ENCODE assay signal across 8 mouse cellular contexts in the genomic region with DNA sequence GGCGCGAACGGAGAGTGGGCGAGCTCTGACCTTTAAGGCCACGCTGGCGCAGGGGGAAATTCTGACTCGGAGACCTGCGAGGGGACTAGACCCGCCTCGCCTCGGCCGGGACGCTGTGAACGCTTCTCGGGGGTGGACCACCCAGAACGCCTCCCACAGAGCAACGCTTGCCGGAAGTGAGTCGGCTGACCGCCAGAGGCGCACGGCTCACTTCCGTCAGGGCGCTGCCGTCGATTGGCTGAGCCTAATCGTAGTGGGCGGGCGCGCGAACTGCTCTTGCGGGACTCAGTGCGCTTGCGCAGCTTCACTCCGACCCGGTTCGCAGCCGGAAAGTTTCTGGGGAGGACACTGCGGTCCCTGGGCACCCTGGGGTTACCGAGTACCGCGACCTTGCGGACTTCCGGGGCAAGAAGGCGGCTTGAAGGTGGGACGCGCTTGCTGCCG. TPM values are rescaled to one million over a fixed set of nuclear protein-coding genes. Genes with fewer than 3 reads are reported as not detected.
DNase-seq lines count a peak whose midpoint lies in the region; ATAC-seq and TF ChIP-seq lines count a peak whose summit lies in the region.

A gene (minus strand): TSS at position 148 of the 444 bp plus-strand sequence.
A gene (plus strand): TSS at position 273 of the 444 bp plus-strand sequence.

- H3K4me1 ChIP-seq in forebrain, embryonic 11.5 days (replicated peaks; ENCODE audit: control insufficient read depth, insufficient read depth, low read length), result peaks cover 5% of the 10 kb centered on the region
- peaks cover 7% of the 10 kb centered on the region for H3K4me1 ChIP-seq in heart, postnatal 0 days (ENCODE audit: control insufficient read depth, insufficient read depth)
- peaks cover 25% of the 10 kb centered on the region for H3K4me1 ChIP-seq in liver, embryonic 16.5 days (ENCODE audit: control insufficient read depth, low read depth, low read length)
- peaks cover 25% of the 10 kb centered on the region for H3K4me1 ChIP-seq in neural tube, embryonic 13.5 days (replicated peaks)
- H3K4me1 ChIP-seq in testis, adult 2 months (ENCODE audit: control insufficient read depth, insufficient read depth, low read length), result peaks cover 4% of the 10 kb centered on the region

- H3K9me3 ChIP-seq in forebrain, embryonic 11.5 days (ENCODE audit: control insufficient read depth, low read length), result no peaks in the 10 kb centered on the region
- no peaks in the 10 kb centered on the region for H3K9me3 ChIP-seq in heart, postnatal 0 days (replicated peaks; ENCODE audit: control insufficient read depth, low read length)
- H3K9me3 ChIP-seq in liver, embryonic 16.5 days (replicated peaks; ENCODE audit: control insufficient read depth, low read length), result no peaks in the 10 kb centered on the region
- H3K9me3 ChIP-seq in neural tube, embryonic 13.5 days, result no peaks in the 10 kb centered on the region

- TF ChIP-seq EP300 in heart, postnatal 0 days (IDR thresholded peaks at IDR 0.05; ENCODE audit: low read depth), result no peak

- peak within 1 kb of the TSS; percentile 64; the same call in 1 of the 2 replicates for H3K27ac ChIP-seq in forebrain, embryonic 11.5 days (ENCODE audit: low read depth, low read length)
- peak within 1 kb of the TSS; percentile 92 for H3K27ac ChIP-seq in heart, postnatal 0 days (ENCODE audit: low read depth)
- peak within 1 kb of the TSS; percentile 89 for H3K27ac ChIP-seq in liver, embryonic 16.5 days (ENCODE audit: low read length)
- H3K27ac ChIP-seq in neural tube, embryonic 13.5 days (replicated peaks), result peak within 1 kb of the TSS; percentile 81
- H3K27ac ChIP-seq in testis, adult 2 months (ENCODE audit: control insufficient read depth, insufficient read depth, low read depth, low read length), result peak within 1 kb of the TSS; percentile 95

- peak; percentile 90 to 91 for DNase-seq in CD8-positive naive resting alpha-beta T cell, adult 2 months (ENCODE audit: low read depth in 2 of 2, low spot score in 2 of 2)
- peak; percentile 91 for DNase-seq in c-Kit-positive CD71-negative TER-119-negative erythroid progenitor cells, embryonic 14.5 days (ENCODE audit: low read depth)
- peak; percentile 98 for DNase-seq in forebrain, embryonic 11.5 days (ENCODE audit: low spot score)
- DNase-seq in heart, postnatal 0 days (ENCODE audit: low spot score), result peak; percentile 98
- DNase-seq in kidney, postnatal 4 days, result peak; percentile 97 to 99

- peak within 1 kb of the TSS; percentile 82 for H3K9ac ChIP-seq in forebrain, embryonic 11.5 days (ENCODE audit: low read length)
- H3K9ac ChIP-seq in heart, postnatal 0 days (replicated peaks; ENCODE audit: low read depth, low read length), result peak within 1 kb of the TSS; percentile 75
- peak within 1 kb of the TSS; percentile 85 for H3K9ac ChIP-seq in liver, embryonic 16.5 days (ENCODE audit: low read depth, low read length)
- H3K9ac ChIP-seq in neural tube, embryonic 13.5 days, result peak within 1 kb of the TSS; percentile 84

- peak; percentile 98 for TF ChIP-seq POLR2A in testis, adult 2 months (IDR thresholded peaks at IDR 0.05; ENCODE audit: control insufficient read depth, low read depth, low read length)

- peak within 1 kb of the TSS; percentile 61 for H3K4me3 ChIP-seq in forebrain, embryonic 11.5 days (ENCODE audit: low read depth, low read length)
- H3K4me3 ChIP-seq in heart, postnatal 0 days (ENCODE audit: low read depth, low read length), result peak within 1 kb of the TSS; percentile 69
- H3K4me3 ChIP-seq in liver, embryonic 16.5 days (ENCODE audit: low read depth, low read length), result peak within 1 kb of the TSS; percentile 75
- H3K4me3 ChIP-seq in neural tube, embryonic 13.5 days, result peak within 1 kb of the TSS; percentile 55
- peak within 1 kb of the TSS; percentile 98 for H3K4me3 ChIP-seq in testis, adult 2 months (ENCODE audit: control insufficient read depth, low read depth, low read length)

- H3K27me3 ChIP-seq in forebrain, embryonic 11.5 days (ENCODE audit: control insufficient read depth, insufficient read depth, low read length), result no peaks in the 10 kb centered on the region
- no peaks in the 10 kb centered on the region for H3K27me3 ChIP-seq in heart, postnatal 0 days (ENCODE audit: control insufficient read depth, insufficient read depth, low read length)
- no peaks in the 10 kb centered on the region for H3K27me3 ChIP-seq in liver, embryonic 16.5 days (ENCODE audit: control insufficient read depth, insufficient read depth, low read depth, low read length)
- no peaks in the 10 kb centered on the region for H3K27me3 ChIP-seq in neural tube, embryonic 13.5 days
- no peaks in the 10 kb centered on the region for H3K27me3 ChIP-seq in testis, adult 2 months (ENCODE audit: control insufficient read depth, insufficient read depth, low read length)

- TF ChIP-seq CTCF in heart, postnatal 0 days (IDR thresholded peaks at IDR 0.05; ENCODE audit: low read depth), result peak; percentile 68
- peak; percentile 43; the same call in 1 of the 2 replicates for TF ChIP-seq CTCF in testis, adult 2 months (IDR thresholded peaks at IDR 0.05; ENCODE audit: control insufficient read depth, insufficient read depth, insufficient replicate concordance, low read depth, low read length)

- under 1% methylated on average over 48 of the region's 48 CpGs for WGBS in forebrain, embryonic 11.5 days
- under 1% methylated on average over 48 of the region's 48 CpGs for WGBS in heart, postnatal 0 days
- under 1% methylated on average over 48 of the region's 48 CpGs for WGBS in liver, embryonic 16.5 days (ENCODE audit: insufficient replicate concordance)
- WGBS in neural tube, embryonic 13.5 days, result under 1% methylated on average over 48 of the region's 48 CpGs

- peak within 1 kb of the TSS; percentile 70 for H3K4me2 ChIP-seq in forebrain, embryonic 11.5 days (ENCODE audit: low read depth, low read length, severe bottlenecking)
- peak within 1 kb of the TSS; percentile 74 for H3K4me2 ChIP-seq in heart, postnatal 0 days (ENCODE audit: low read depth, low read length)
- H3K4me2 ChIP-seq in liver, embryonic 16.5 days (ENCODE audit: low read depth, low read length), result peak within 1 kb of the TSS; percentile 82
- peak within 1 kb of the TSS; percentile 73 for H3K4me2 ChIP-seq in neural tube, embryonic 13.5 days

- no peaks in the 10 kb centered on the region for H3K36me3 ChIP-seq in forebrain, embryonic 11.5 days (ENCODE audit: control insufficient read depth, insufficient read depth, low read length)
- no peaks in the 10 kb centered on the region for H3K36me3 ChIP-seq in heart, postnatal 0 days (replicated peaks; ENCODE audit: control insufficient read depth, insufficient read depth, low read length)
- no peaks in the 10 kb centered on the region for H3K36me3 ChIP-seq in liver, embryonic 16.5 days (ENCODE audit: control insufficient read depth, insufficient read depth)
- H3K36me3 ChIP-seq in neural tube, embryonic 13.5 days, result no peaks in the 10 kb centered on the region
- H3K36me3 ChIP-seq in testis, adult 2 months (ENCODE audit: control insufficient read depth, insufficient read depth, low read length), result no peaks in the 10 kb centered on the region

- ATAC-seq in forebrain, embryonic 11.5 days (replicated peaks; ENCODE audit: low FRiP score), result peak; percentile 84
- ATAC-seq in heart, postnatal 0 days (ENCODE audit: insufficient read depth, low read depth), result peak; percentile 81
- peak; percentile 84 for ATAC-seq in liver, embryonic 16.5 days (ENCODE audit: low read depth)
- ATAC-seq in neural tube, embryonic 13.5 days (ENCODE audit: low read depth), result peak; percentile 78

RNA-seq across cellular contexts. Expression of the first gene that starts in this region (rescaled TPM):
- 412 and 431 TPM in 2 replicates for polyA plus RNA-seq in forebrain, embryonic 11.5 days (2014; fragmentation: Nextera tagmentation; extraction: Ambion mirVana)
- 120 and 152 TPM in 2 replicates for total RNA-seq in heart, postnatal 0 days (2014; rRNA removed; ENCODE audit: low replicate concordance)
- 322 and 333 TPM in 2 replicates for polyA plus RNA-seq in heart, postnatal 0 days (2015; fragmentation: Nextera tagmentation; extraction: Ambion mirVana)
- 177 and 184 TPM in 2 replicates for polyA plus RNA-seq in liver, embryonic 16.5 days (2015; fragmentation: Nextera tagmentation; extraction: Ambion mirVana)
- polyA plus RNA-seq in neural tube, embryonic 13.5 days (2015; fragmentation: Nextera tagmentation; extraction: Ambion mirVana), result 369 and 374 TPM in 2 replicates
- 88.1 and 92.3 TPM in 2 replicates for polyA plus RNA-seq in testis, adult 2 months (2012; rRNA removed)

RNA-seq across cellular contexts. Expression of the second gene that starts in this region (rescaled TPM):
- 0.19 TPM in 1 of 2 replicates, not detected in the other for polyA plus RNA-seq in forebrain, embryonic 11.5 days (2014; fragmentation: Nextera tagmentation; extraction: Ambion mirVana)
- 2.0 and 3.5 TPM in 2 replicates for total RNA-seq in heart, postnatal 0 days (2014; rRNA removed; ENCODE audit: low replicate concordance)
- polyA plus RNA-seq in heart, postnatal 0 days (2015; fragmentation: Nextera tagmentation; extraction: Ambion mirVana), result 0.36 and 0.53 TPM in 2 replicates
- 0.12 and 0.20 TPM in 2 replicates for polyA plus RNA-seq in liver, embryonic 16.5 days (2015; fragmentation: Nextera tagmentation; extraction: Ambion mirVana)
- polyA plus RNA-seq in neural tube, embryonic 13.5 days (2015; fragmentation: Nextera tagmentation; extraction: Ambion mirVana), result 0.29 and 0.50 TPM in 2 replicates
- polyA plus RNA-seq in testis, adult 2 months (2012; rRNA removed), result 1.9 and 3.1 TPM in 2 replicates

Comparison
In these comparisons a context has a peak if more than half of its experiments do, and no peak if none do; other contexts are left out.
1. Peak in every context shown above with its lines: DNase-seq, ATAC-seq, H3K4me3 ChIP-seq and H3K27ac ChIP-seq.